Mouse (Mus musculus) G1E (cell line): ENCODE results near the gene Dctn3. TPM values are rescaled to one million over a fixed set of nuclear protein-coding genes. Genes with fewer than 3 reads are reported as not detected.
A peak's percentile ranks its signal among the peaks of the same experiment; 100 is the strongest.

Experiments
- ATAC-seq: 2 replicates; pipeline ENCODE4 v1.8.0; 2016; ENCODE audit warnings: mild to moderate bottlenecking; ENCODE audit not compliant: insufficient number of reproducible peaks, poor library complexity, low FRiP score, severe bottlenecking; ENCODE audit errors: extremely low read depth
- DNase-seq: peaks from one replicate; pipeline ENCODE4 v3.0.0; 2012; ENCODE audit warnings: low spot score
- H3K27me3 ChIP-seq: 2 replicates; pipeline ENCODE4 v1.6.1; 2012; ENCODE audit warnings: mild to moderate bottlenecking, low read length, inconsistent platforms; ENCODE audit not compliant: insufficient read depth
- H3K36me3 ChIP-seq: replicated peaks from 2 replicates; pipeline ENCODE3; 2012; ENCODE audit warnings: mild to moderate bottlenecking, inconsistent platforms
- H3K4me1 ChIP-seq: 2 replicates; pipeline ENCODE4 v1.6.1; 2012; ENCODE audit warnings: low read depth, low read length, inconsistent platforms, mixed read lengths; ENCODE audit not compliant: insufficient read depth
- H3K4me3 ChIP-seq: 2 replicates; pipeline ENCODE4 v1.5.1; 2012; ENCODE audit warnings: low read depth, mild to moderate bottlenecking, inconsistent platforms, low read length, moderate library complexity, mixed read lengths
- H3K9me3 ChIP-seq: replicated peaks from 2 replicates; pipeline ENCODE4 v1.6.1; 2012; ENCODE audit warnings: inconsistent platforms
- CTCF ChIP-seq: IDR thresholded peaks from 2 replicates; pipeline ENCODE4 v1.5.1; 2012; ENCODE audit warnings: low read depth, low read length, inconsistent platforms, mixed read lengths
- GATA1 ChIP-seq: IDR thresholded peaks from 2 replicates; pipeline ENCODE4 v1.6.1; 2012; ENCODE audit warnings: borderline replicate concordance, low read length, inconsistent platforms, mixed read lengths
- GATA2 ChIP-seq: IDR thresholded peaks from 2 replicates; pipeline ENCODE4 v1.6.1; 2012; ENCODE audit warnings: low read depth, low read length, inconsistent platforms, borderline replicate concordance
- POLR2AphosphoS5 ChIP-seq: IDR thresholded peaks from 2 replicates; pipeline ENCODE4 v1.6.1; 2012; ENCODE audit warnings: low read depth, low read length, inconsistent platforms; ENCODE audit not compliant: insufficient replicate concordance
- TAL1 ChIP-seq: conservative IDR thresholded peaks from 2 replicates; pipeline ENCODE4 v1.6.1; 2012; ENCODE audit warnings: low read depth, low read length, inconsistent platforms, mixed read lengths
- polyA plus RNA-seq: library from polyadenylated mRNA; stranded (reverse); fragments of >175 nt; gene quantifications from 2 replicates; pipeline ENCODE4 v1.2.3, GENCODE M21; 2012
- total RNA-seq, 2 experiments: library from RNA; stranded (forward) in 1 of 2; stranded (reverse) in 1 of 2; fragments of 200-1000 nt in 1 of 2; fragments of >200 nt in 1 of 2; fragmentation: Nextera tagmentation in 1 of 2; gene quantifications; 2 replicates each; pipeline ENCODE4 v1.2.3; 2014 to 2017

The Dctn3 gene
- total and polyA plus RNA-seq, 3 experiments, result 95.3 to 187 (median 178) TPM

GRCm38 (mm10) chr4:41716834-41717233, 6.1 kb downstream of the Dctn3 start:
- no peak for ATAC-seq
- H3K36me3 ChIP-seq, result peaks cover 75% of the 10 kb centered on the region

GRCm38 (mm10) chr4:41715596-41715995, 7.4 kb downstream of the Dctn3 start:
- no peaks in the 10 kb centered on the region for H3K27me3 ChIP-seq
- peaks cover 41% of the 10 kb centered on the region for H3K4me1 ChIP-seq
- no peaks in the 10 kb centered on the region for H3K9me3 ChIP-seq
- peaks cover 85% of the 10 kb centered on the region for H3K36me3 ChIP-seq
- ATAC-seq (no peak), DNase-seq (no peak)
- no peak overlapping the region for H3K4me3 ChIP-seq
- TF ChIP-seq POLR2AphosphoS5 (no peak), GATA2 (no peak), CTCF (0 out of 2 replicates have a peak, but pooled peaks have one; percentile 6), GATA1 (no peak)

More at GRCm38 (mm10) chr4:41716834-41717233, 6.1 kb downstream of the Dctn3 start:
- no peaks in the 10 kb centered on the region for H3K27me3 ChIP-seq
- no peaks in the 10 kb centered on the region for H3K9me3 ChIP-seq
- H3K4me3 ChIP-seq, result no peak overlapping the region
- TF ChIP-seq TAL1 (no peak), CTCF (no peak), GATA2 (no peak), POLR2AphosphoS5 (no peak), GATA1 (no peak)
- no peak for DNase-seq
- H3K4me1 ChIP-seq, result peaks cover 38% of the 10 kb centered on the region

GRCm38 (mm10) chr4:41715082-41715481, 7.9 kb downstream of the Dctn3 start:
- TF ChIP-seq TAL1, result no peak
- no peak for TF ChIP-seq CTCF
- TF ChIP-seq GATA1, result no peak
- TF ChIP-seq POLR2AphosphoS5, result no peak
- TF ChIP-seq GATA2, result no peak
- peaks cover 40% of the 10 kb centered on the region for H3K4me1 ChIP-seq
- no peaks in the 10 kb centered on the region for H3K27me3 ChIP-seq
- peaks cover 84% of the 10 kb centered on the region for H3K36me3 ChIP-seq
- no peaks in the 10 kb centered on the region for H3K9me3 ChIP-seq
- DNase-seq (no peak), ATAC-seq (no peak)
- H3K4me3 ChIP-seq, result no peak overlapping the region

DNA sequence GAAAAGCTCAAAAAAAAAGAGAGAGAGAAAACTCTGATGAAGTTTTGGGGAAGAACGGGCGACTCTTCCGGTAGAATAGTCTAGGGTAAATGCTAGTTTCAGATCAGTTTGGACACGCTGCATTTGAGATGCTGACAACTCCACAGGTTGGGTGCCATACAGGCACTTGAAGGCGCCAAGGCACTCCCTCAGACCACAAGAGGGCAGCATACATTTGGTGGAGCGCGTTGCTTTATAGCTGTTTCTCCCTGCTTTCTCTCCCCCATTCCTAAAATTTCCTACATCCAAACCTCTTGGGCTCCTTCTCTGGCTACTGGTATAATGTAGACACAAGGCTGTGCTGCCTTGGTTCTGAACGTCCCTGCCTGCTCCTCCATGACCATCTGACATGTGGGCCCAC, 8.7 kb downstream of the Dctn3 start:
- Histone ChIP-seq H3K4me3 (no peak overlapping the region), H3K36me3 (peaks cover 77% of the 10 kb centered on the region), H3K4me1 (peaks cover 40% of the 10 kb centered on the region), H3K9me3 (no peaks in the 10 kb centered on the region), H3K27me3 (no peaks in the 10 kb centered on the region)
- peak; percentile 69 for TF ChIP-seq CTCF
- no peak for TF ChIP-seq TAL1
- ATAC-seq, result no peak
- DNase-seq, result no peak

GRCm38 (mm10) chr4:41713197-41714067, 9.5 kb downstream of the Dctn3 start, which contains the start of gene Rpp25l:
Gene Rpp25l (minus strand): TSS chr4:41713534.
- no peaks in the 10 kb centered on the region for H3K27me3 ChIP-seq
- TF ChIP-seq GATA1, result no peak
- no peak for TF ChIP-seq POLR2AphosphoS5
- no peak for TF ChIP-seq TAL1
- TF ChIP-seq CTCF, result no peak
- TF ChIP-seq GATA2, result no peak
- peak; percentile 78 for DNase-seq
- H3K9me3 ChIP-seq, result no peaks in the 10 kb centered on the region
- peak; percentile 32; the same call in 1 of the 2 replicates for ATAC-seq
- peaks cover 69% of the 10 kb centered on the region for H3K36me3 ChIP-seq
- H3K4me3 ChIP-seq, result peak within 1 kb of the TSS; percentile 82
- H3K4me1 ChIP-seq, result peaks cover 43% of the 10 kb centered on the region

- no peak for TF ChIP-seq GATA1
- TF ChIP-seq CTCF, result no peak
- no peak for TF ChIP-seq TAL1
- no peak for TF ChIP-seq GATA2
- no peak for TF ChIP-seq POLR2AphosphoS5
- Histone ChIP-seq H3K4me1 (peaks cover 47% of the 10 kb centered on the region), H3K36me3 (peaks cover 60% of the 10 kb centered on the region), H3K4me3 (peak overlapping the region; percentile 82), H3K27me3 (peaks cover 4% of the 10 kb centered on the region), H3K9me3 (no peaks in the 10 kb centered on the region)
- ATAC-seq, result no peak
- no peak for DNase-seq
Observed at GRCm38 (mm10) chr4:41712421-41713196, 10.4 kb downstream of the Dctn3 start.
